Mouse (Mus musculus): ENCODE data around the gene Hivep3.

DNA sequence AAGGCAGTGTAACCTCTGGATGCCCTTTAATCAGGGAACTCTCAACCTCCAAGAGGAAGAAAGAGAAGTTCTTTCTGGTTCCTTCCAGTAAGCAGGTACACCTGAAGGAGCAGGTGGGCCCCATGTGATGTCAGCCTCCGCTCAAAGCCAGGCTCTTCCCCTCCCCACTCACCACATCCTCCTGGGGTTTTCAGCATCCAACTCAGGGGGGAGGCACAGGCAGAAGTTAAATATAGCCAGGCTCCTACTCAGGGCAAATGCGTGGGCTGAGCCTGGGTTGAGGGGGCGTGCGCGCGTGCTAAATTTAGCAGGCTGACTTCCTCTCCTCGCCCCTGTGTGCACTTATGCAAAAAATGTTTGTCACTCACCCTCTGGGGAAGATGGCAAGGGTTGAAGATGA, 225.7 kb downstream of the Hivep3 start:
- TF ChIP-seq CTCF (conservative IDR thresholded peaks at IDR 0.05; ENCODE audit: insufficient read depth, insufficient read length, low read depth, low read length) (no peak), POLR2A (IDR thresholded peaks at IDR 0.05; ENCODE audit: low read depth, low read length) (no peak)
